Mouse (Mus musculus) lung, embryonic 16.5 days (tissue): ENCODE measurements around the gene Rftn1. TPM values are rescaled to one million over a fixed set of nuclear protein-coding genes. Genes with fewer than 3 reads are reported as not detected.
A peak's percentile ranks its signal among the peaks of the same experiment; 100 is the strongest.

Source experiments
- ATAC-seq: fragments of 200-750 bp; cut with Nextera tagmentation; 2 replicates; pipeline ENCODE4 v1.8.0; 2017; ENCODE audit warnings: low read depth, mild to moderate bottlenecking, moderate library complexity
- H3K27ac ChIP-seq: fragments of 300-500 bp; sonication (generic); 2 replicates; pipeline ENCODE4 v1.5.1; 2014; ENCODE audit warnings: mild to moderate bottlenecking, control low read depth, low read length
- H3K27me3 ChIP-seq: fragments of 300-500 bp; sonication (generic); 2 replicates; pipeline ENCODE4 v1.6.1; 2014; ENCODE audit warnings: low read depth, low read length, mixed read lengths; ENCODE audit not compliant: control insufficient read depth, insufficient read depth
- H3K36me3 ChIP-seq: fragments of 300-500 bp; sonication (generic); 2 replicates; pipeline ENCODE4 v1.6.1; 2014; ENCODE audit warnings: low read length; ENCODE audit not compliant: control insufficient read depth, insufficient read depth
- H3K4me1 ChIP-seq: fragments of 300-500 bp; sonication (generic); replicated peaks from 2 replicates; pipeline ENCODE4 v1.6.1; 2014; ENCODE audit warnings: low read length, mixed read lengths; ENCODE audit not compliant: control insufficient read depth, insufficient read depth
- H3K4me2 ChIP-seq: fragments of 300-500 bp; sonication (generic); 2 replicates; pipeline ENCODE4 v1.6.1; 2014; ENCODE audit warnings: low read depth, low read length, control low read depth
- H3K4me3 ChIP-seq: fragments of 300-500 bp; sonication (generic); 2 replicates; pipeline ENCODE4 v1.5.1; 2014; ENCODE audit warnings: mild to moderate bottlenecking, low read length, control low read depth
- H3K9ac ChIP-seq: fragments of 300-500 bp; sonication (generic); 2 replicates; pipeline ENCODE4 v1.6.1; 2014; ENCODE audit warnings: low read length, control low read depth
- H3K9me3 ChIP-seq: fragments of 300-500 bp; sonication (generic); 2 replicates; pipeline ENCODE4 v1.6.1; 2016; ENCODE audit warnings: low read length; ENCODE audit not compliant: control insufficient read depth
- WGBS: fragments of 180-500 bp; shearing (Covaris S2); extraction: QIAGEN DNeasy Blood & Tissue Kit; methylation state at CpG from one replicate; pipeline ENCODE4 v1.1.7; 2014; 5-methylcytosine and 5-hydroxymethylcytosine counted together
- polyA plus RNA-seq: library from polyadenylated mRNA; unstranded; fragments of >200 nt; fragmentation: Nextera tagmentation; extraction: Ambion mirVana; gene quantifications from 2 replicates; pipeline ENCODE4 v1.2.1, GENCODE M21; 2015

Rftn1 gene
- polyA plus RNA-seq, 1 experiment from 2014 or later = 18.2 TPM

DNA sequence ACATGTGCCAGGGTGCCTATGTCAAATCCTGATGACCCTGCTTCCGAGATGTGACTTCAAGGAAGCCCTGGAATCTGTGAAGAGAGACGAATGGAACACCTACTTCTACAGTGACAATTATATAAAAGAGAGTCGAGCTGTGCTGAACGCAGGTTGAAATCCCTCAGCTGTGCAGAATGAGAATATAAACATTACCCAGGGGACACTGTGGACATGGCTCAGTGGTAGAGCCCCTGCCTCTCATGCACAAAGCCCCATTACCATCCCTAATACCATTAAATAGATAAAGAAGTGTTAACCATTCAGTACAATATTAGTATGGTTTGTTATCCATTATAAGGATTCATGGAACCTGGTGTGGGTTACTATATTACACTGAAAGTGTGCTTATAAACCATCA lies 7.2 kb downstream of the Rftn1 start:
- no peaks in the 10 kb centered on the region for H3K36me3 ChIP-seq
- no peak overlapping the region for H3K27ac ChIP-seq
- H3K27me3 ChIP-seq = no peaks in the 10 kb centered on the region
- no peak overlapping the region for H3K9ac ChIP-seq
- no peaks in the 10 kb centered on the region for H3K9me3 ChIP-seq
- WGBS = 66% methylated on average over 4 of the region's 4 CpGs
- no peak overlapping the region for H3K4me2 ChIP-seq
- no peak for ATAC-seq
- H3K4me3 ChIP-seq = no peak overlapping the region
- no peaks in the 10 kb centered on the region for H3K4me1 ChIP-seq

GRCm38 (mm10) chr17:50182542-50182951 lies 7.9 kb downstream of the Rftn1 start:
- Histone ChIP-seq H3K4me3 (no peak overlapping the region), H3K27me3 (no peaks in the 10 kb centered on the region), H3K4me1 (no peaks in the 10 kb centered on the region), H3K9me3 (peaks cover 3% of the 10 kb centered on the region), H3K36me3 (no peaks in the 10 kb centered on the region), H3K9ac (no peak overlapping the region), H3K27ac (no peak overlapping the region), H3K4me2 (no peak overlapping the region)
- ATAC-seq = no peak
- WGBS = 71% methylated on average over 3 of the region's 3 CpGs

DNA sequence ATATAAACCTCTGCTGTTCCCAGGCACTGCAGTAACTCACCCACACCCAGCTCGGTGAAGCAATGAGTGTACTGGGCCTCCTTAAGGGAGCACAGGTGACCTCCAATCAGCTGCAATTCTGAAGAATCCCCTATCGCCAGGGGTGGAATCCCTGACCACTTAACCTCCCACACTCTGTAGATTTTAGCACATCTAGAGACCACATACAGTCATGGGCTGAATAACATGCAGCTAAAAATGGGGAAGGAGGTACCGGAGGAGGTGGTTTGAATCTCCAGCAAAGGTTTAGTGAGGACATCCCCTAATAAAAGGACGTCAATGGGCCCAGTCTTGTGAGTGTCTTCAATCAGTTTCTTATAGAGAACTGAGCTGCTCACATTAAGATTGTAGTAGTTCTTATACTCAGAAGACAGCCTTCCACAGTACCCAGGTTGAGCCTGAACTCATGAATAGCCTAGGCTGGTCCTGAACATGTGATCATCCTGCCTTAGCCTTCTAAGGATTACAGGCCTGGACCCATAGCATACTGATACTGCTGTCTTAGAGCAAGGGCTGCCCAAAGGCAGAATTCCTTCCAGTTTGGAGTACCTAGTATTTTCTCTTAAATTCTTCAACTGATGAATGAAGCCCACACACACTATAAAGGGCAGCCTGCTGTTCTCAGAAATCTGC lies 9.4 kb downstream of the Rftn1 start:
- Histone ChIP-seq H3K9me3 (peaks cover 3% of the 10 kb centered on the region), H3K27me3 (no peaks in the 10 kb centered on the region), H3K4me2 (no peak overlapping the region), H3K36me3 (no peaks in the 10 kb centered on the region), H3K4me3 (no peak overlapping the region), H3K4me1 (no peaks in the 10 kb centered on the region), H3K9ac (no peak overlapping the region), H3K27ac (no peak overlapping the region)
- WGBS = 85% methylated on average over 4 of the region's 4 CpGs
- no peak for ATAC-seq

DNA sequence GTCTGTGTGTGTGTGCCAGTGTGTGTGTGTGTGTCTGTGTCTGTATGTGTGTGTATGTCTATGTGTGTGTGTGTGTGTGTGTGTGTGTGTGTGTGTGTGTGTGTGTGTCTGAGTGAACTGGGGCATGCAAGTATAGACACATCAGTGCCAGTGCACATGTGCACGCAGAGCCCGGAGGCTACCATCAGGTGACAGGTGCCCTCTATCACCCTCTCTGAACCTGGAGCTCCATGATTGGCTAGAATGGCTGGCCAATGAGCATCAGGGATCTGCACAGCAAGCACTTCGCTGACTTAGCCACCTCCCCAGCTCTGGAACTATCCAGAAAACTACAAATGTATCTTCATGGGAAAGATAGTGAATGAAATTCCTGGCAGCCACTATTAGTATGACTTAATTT lies 16.7 kb downstream of the Rftn1 start:
- no peaks in the 10 kb centered on the region for H3K36me3 ChIP-seq
- H3K4me3 ChIP-seq = no peak overlapping the region
- no peak overlapping the region for H3K4me2 ChIP-seq
- H3K27ac ChIP-seq = no peak overlapping the region
- no peaks in the 10 kb centered on the region for H3K27me3 ChIP-seq
- H3K9me3 ChIP-seq = peaks cover 3% of the 10 kb centered on the region
- H3K9ac ChIP-seq = no peak overlapping the region
- WGBS = 84% methylated on average over 3 of the region's 3 CpGs
- no peak for ATAC-seq
- H3K4me1 ChIP-seq = peaks cover 14% of the 10 kb centered on the region

GRCm38 (mm10) chr17:50173368-50173767 lies 17.1 kb downstream of the Rftn1 start:
- H3K36me3 ChIP-seq = no peaks in the 10 kb centered on the region
- no peak overlapping the region for H3K9ac ChIP-seq
- WGBS = 79% methylated on average over 5 of the region's 5 CpGs
- H3K4me1 ChIP-seq = peaks cover 14% of the 10 kb centered on the region
- no peak overlapping the region for H3K4me2 ChIP-seq
- H3K4me3 ChIP-seq = no peak overlapping the region
- H3K27ac ChIP-seq = no peak overlapping the region
- H3K9me3 ChIP-seq = peaks cover 3% of the 10 kb centered on the region
- no peaks in the 10 kb centered on the region for H3K27me3 ChIP-seq
- ATAC-seq = no peak

DNA sequence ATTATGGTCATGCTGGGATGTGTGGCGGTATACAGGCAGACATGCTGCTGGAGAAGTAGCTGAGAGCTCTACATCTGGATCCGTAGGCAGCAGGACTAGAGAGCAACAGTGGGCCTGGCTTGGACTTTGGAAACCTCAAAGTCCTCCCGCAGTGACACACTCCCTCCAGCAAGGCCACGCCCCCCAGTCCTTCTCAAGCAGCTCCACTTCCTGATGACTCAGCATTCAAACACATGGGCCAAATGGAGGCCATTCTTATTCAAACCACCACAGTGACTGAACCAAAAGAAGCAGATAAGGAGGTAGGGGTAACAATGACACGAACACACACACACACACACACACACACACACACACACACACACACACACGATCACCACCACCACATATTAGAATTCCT lies 17.7 kb downstream of the Rftn1 start:
- WGBS = 94% methylated on average over 6 of the region's 6 CpGs
- H3K36me3 ChIP-seq = peaks cover 2% of the 10 kb centered on the region; the same call in 1 of the 2 replicates

DNA sequence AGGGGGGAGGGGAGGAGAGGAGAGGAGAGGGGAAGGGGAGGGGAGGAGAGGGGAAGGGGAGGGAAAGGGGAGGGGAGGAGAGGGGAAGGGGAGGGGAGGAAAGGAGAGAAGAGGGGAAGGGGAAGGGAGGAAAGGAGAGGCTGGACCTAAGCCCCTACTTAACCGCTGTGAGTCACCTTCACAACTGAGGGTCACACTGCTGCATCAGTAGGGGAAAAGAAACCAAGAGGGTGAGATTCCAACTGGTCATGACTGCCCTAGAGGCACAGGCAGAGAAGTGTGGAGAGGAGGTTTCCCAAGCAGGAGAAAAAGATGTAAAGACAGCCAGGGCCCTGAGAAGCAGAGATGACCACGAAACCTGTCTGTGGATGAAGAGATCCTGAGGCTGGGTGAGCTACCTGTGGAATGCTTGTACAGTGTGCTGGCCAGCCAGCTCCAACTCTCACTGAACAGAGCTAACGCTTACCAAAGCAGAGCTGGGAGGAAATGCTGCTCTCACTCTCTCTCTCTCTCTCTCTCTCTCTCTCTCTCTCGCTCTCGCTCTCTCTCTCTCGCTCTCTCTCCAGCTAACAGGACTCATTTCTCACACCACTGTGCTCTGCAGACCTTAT lies 19.4 kb downstream of the Rftn1 start:
- H3K36me3 ChIP-seq = peaks cover 3% of the 10 kb centered on the region; the same call in 1 of the 2 replicates
- H3K4me2 ChIP-seq = no peak overlapping the region
- H3K27ac ChIP-seq = no peak overlapping the region
- H3K4me1 ChIP-seq = peaks cover 14% of the 10 kb centered on the region
- no peak overlapping the region for H3K4me3 ChIP-seq
- 0 out of 2 replicates have a peak overlapping the region, but pooled peaks have one; percentile 11 for H3K9ac ChIP-seq
- 21% methylated on average over 5 of the region's 6 CpGs for WGBS
- H3K9me3 ChIP-seq = no peaks in the 10 kb centered on the region
- ATAC-seq = peak; percentile 21; the same call in 1 of the 2 replicates
- H3K27me3 ChIP-seq = no peaks in the 10 kb centered on the region

More for the DNA sequence above, 17.7 kb downstream of the Rftn1 start:
- Histone ChIP-seq H3K4me2 (no peak overlapping the region), H3K9me3 (peaks cover 2% of the 10 kb centered on the region), H3K27me3 (no peaks in the 10 kb centered on the region), H3K4me1 (peaks cover 14% of the 10 kb centered on the region), H3K9ac (no peak overlapping the region), H3K27ac (no peak overlapping the region), H3K4me3 (no peak overlapping the region)
- no peak for ATAC-seq

DNA sequence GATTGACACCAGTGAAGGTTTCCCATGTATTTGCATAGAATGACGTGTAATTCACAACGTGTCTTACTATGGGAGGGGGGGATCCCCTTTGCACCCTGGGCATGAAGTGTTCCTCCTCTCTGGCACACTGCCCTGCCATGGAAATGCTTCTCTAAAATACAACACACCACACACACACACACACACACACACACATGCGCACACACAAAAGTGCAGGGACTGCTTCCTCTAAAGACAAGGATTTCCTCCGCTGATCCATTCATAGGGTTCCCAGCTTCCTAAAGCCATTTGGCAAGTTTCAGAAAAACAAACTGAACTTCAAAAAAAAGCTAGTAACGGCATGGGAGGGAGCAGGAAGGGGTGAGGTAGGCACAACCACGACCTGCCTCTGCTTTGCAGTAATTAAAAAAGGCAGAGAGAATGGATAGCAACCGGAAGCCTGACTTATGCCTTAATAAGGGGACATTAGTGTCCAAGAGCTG lies 20.5 kb downstream of the Rftn1 start:
- Histone ChIP-seq H3K9me3 (no peaks in the 10 kb centered on the region; the same call in 1 of the 2 replicates), H3K9ac (no peak overlapping the region), H3K4me1 (peaks cover 14% of the 10 kb centered on the region), H3K36me3 (peaks cover 3% of the 10 kb centered on the region; the same call in 1 of the 2 replicates), H3K4me3 (no peak overlapping the region), H3K4me2 (no peak overlapping the region), H3K27me3 (no peaks in the 10 kb centered on the region), H3K27ac (peak overlapping the region; percentile 75)
- ATAC-seq = peak; percentile 71
- 35% methylated on average over 7 of the region's 7 CpGs for WGBS

DNA sequence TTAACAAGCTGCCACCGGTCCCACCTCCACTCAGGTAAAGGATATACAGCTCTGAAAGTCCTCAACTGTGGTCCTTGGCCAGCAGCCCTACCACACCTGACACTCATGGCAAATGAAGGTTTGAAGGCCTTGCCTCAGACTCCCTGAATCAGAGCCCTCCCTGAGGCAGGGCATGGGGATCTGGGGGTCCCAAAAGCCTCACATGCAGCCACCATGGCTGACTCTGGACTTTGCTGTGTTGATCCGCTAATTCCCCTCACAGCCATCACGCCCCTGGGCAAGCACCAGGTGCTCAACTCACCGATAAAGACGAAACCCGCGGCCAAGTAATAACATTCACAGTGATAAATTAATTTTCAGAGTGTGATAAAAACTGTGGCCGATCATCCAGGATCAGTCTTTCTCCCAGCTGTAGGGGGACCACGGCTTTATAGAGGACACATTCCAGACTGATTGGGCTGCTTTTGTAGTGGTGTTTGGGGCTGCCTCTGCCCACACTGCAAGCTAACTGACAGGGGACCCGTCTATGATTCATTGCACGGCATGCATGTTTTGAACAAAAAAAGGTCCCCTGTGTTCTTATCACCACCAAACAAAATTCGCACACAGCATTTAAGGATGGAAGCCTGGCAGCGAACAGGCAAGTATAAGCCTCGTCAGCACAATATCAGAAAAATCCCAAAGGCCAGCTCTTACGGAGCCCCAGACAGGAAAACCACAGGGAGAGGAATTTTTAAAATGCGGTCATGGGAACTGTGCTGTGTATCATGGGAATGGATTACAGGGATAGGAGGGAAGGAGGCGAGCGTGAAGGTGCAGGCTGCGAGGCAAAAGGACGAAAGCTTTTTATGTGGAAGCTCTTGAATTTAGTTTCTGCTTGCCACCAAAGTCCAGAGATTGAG lies 29.3 kb downstream of the Rftn1 start:
- WGBS = 75% methylated on average over 20 of the region's 20 CpGs

More for the DNA sequence above, 29.3 kb downstream of the Rftn1 start:
- no peak for ATAC-seq
- H3K4me2 ChIP-seq = no peak overlapping the region
- H3K36me3 ChIP-seq = peaks cover 8% of the 10 kb centered on the region; the same call in 1 of the 2 replicates
- peaks cover 6% of the 10 kb centered on the region for H3K9me3 ChIP-seq
- no peaks in the 10 kb centered on the region for H3K4me1 ChIP-seq
- H3K27me3 ChIP-seq = no peaks in the 10 kb centered on the region
- H3K4me3 ChIP-seq = no peak overlapping the region
- H3K27ac ChIP-seq = no peak overlapping the region
- no peak overlapping the region for H3K9ac ChIP-seq
